In the genomic region with DNA sequence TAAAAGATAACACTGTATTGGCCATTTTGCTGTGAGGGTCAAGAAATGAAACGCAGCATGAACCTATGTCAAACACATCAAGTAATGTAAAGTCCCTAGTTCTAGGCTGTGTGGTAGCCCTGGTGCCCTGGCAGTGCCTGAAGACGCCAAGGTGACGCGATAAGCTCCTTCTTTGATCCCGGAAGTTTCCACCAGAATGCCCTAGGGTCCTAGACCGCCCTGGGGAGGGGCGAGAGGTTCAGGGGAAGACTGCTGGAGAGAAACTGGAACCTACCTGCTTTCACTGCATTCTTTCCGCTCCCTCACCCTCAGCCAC, we compare ENCODE assay signal across 8 mouse cellular contexts.
DNase-seq lines count a peak whose midpoint lies in the region; ATAC-seq lines count a peak whose summit lies in the region.

No protein-coding gene starts in this region.

- H3K9ac ChIP-seq in limb, embryonic 13.5 days: peak overlapping the region; percentile 76
- peak overlapping the region; percentile 50 for H3K9ac ChIP-seq in stomach, embryonic 14.5 days (replicated peaks; ENCODE audit: low read depth, low read length)

- no peak for ATAC-seq in erythroblast, adult 5-6 weeks (replicated peaks; ENCODE audit: low FRiP score, poor library complexity, severe bottlenecking)
- no peak for ATAC-seq in limb, embryonic 13.5 days (ENCODE audit: low FRiP score, low read depth)
- ATAC-seq in stomach, embryonic 14.5 days (ENCODE audit: insufficient number of reproducible peaks, insufficient read depth, low FRiP score, low read depth): peak; percentile 3; the same call in 1 of the 2 replicates

- H3K36me3 ChIP-seq in erythroblast, embryonic 14.5 days (ENCODE audit: control insufficient read depth): no peaks in the 10 kb centered on the region
- no peaks in the 10 kb centered on the region for H3K36me3 ChIP-seq in limb, embryonic 13.5 days
- H3K36me3 ChIP-seq in stomach, embryonic 14.5 days (ENCODE audit: control insufficient read depth, insufficient read depth, low read length): no peaks in the 10 kb centered on the region

- no peak overlapping the region for H3K27ac ChIP-seq in limb, embryonic 13.5 days
- no peak overlapping the region for H3K27ac ChIP-seq in stomach, embryonic 14.5 days (ENCODE audit: low read length)

- H3K4me2 ChIP-seq in limb, embryonic 13.5 days (replicated peaks): peak overlapping the region; percentile 100
- peak overlapping the region; percentile 100 for H3K4me2 ChIP-seq in stomach, embryonic 14.5 days (replicated peaks; ENCODE audit: low read depth, low read length)

- peaks cover 27% of the 10 kb centered on the region for H3K27me3 ChIP-seq in erythroblast, embryonic 14.5 days (ENCODE audit: control insufficient read depth)
- peaks cover 27% of the 10 kb centered on the region for H3K27me3 ChIP-seq in limb, embryonic 13.5 days
- no peaks in the 10 kb centered on the region for H3K27me3 ChIP-seq in stomach, embryonic 14.5 days (ENCODE audit: control insufficient read depth, insufficient read depth, low read length)

- peak overlapping the region; percentile 50 for H3K4me3 ChIP-seq in erythroblast, embryonic 14.5 days (replicated peaks)
- peak overlapping the region; percentile 66 for H3K4me3 ChIP-seq in limb, embryonic 13.5 days
- H3K4me3 ChIP-seq in stomach, embryonic 14.5 days (ENCODE audit: low read depth, low read length): peak overlapping the region; percentile 63

- 2% methylated on average over 8 of the region's 8 CpGs for WGBS in limb, embryonic 13.5 days
- 2% methylated on average over 8 of the region's 8 CpGs for WGBS in stomach, embryonic 14.5 days

- peak; percentile 15 for DNase-seq in spleen, adult 12 weeks (ENCODE audit: low spot score)
- DNase-seq in spleen, postnatal 36 days (ENCODE audit: low spot score in 2 of 2): no peak
- DNase-seq in adrenal gland, adult (ENCODE audit: inconsistent age in 2 of 2, low spot score in 1 of 2): no peak
- DNase-seq in left cerebral cortex, postnatal 10 days (ENCODE audit: extremely low spot score in 1 of 2, low spot score in 2 of 2): no peak

- H3K9me3 ChIP-seq in erythroblast, embryonic 14.5 days (ENCODE audit: control insufficient read depth, low read length): no peaks in the 10 kb centered on the region
- H3K9me3 ChIP-seq in limb, embryonic 13.5 days: no peaks in the 10 kb centered on the region
- H3K9me3 ChIP-seq in stomach, embryonic 14.5 days (ENCODE audit: control insufficient read depth, low read depth, low read length): no peaks in the 10 kb centered on the region

- peaks cover 2% of the 10 kb centered on the region for H3K4me1 ChIP-seq in erythroblast, embryonic 14.5 days (ENCODE audit: control insufficient read depth)
- peaks cover 13% of the 10 kb centered on the region for H3K4me1 ChIP-seq in limb, embryonic 13.5 days
- H3K4me1 ChIP-seq in stomach, embryonic 14.5 days (ENCODE audit: control insufficient read depth, insufficient read depth, low read length): peaks cover 16% of the 10 kb centered on the region; the same call in 1 of the 2 replicates

- intact Hi-C loops in left cerebral cortex, postnatal 10 days (cut with DNase I): no loop called here
